Mouse (Mus musculus) urinary bladder, postnatal 14 days (tissue): Measurements from ENCODE around the gene AY074887.

Experiments used
- DNase-seq: peaks from one replicate; pipeline ENCODE4 v3.0.0; 2021; ENCODE audit warnings: low spot score

The AY074887 gene

DNA sequence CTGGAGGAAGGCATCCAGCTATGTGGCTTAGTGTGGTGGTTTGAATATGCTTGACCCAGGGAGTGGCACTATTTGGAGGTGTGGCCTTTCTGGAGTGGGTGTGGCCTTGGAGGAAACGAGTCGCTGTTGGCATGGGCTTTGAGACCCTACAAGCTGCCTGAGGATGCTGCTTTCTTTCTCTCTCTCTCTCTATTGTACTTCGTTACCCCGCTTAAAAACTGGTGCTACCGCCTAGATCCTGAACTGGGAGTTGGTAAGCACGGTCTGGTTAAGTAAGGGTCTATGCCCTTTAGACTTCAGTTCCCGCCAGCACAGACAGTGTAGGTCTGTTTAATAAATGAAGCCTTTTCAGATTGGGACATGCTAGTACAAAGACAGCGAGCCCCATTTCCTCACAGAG lies 34.4 kb downstream of the AY074887 start:
- DNase-seq: no peak

DNA sequence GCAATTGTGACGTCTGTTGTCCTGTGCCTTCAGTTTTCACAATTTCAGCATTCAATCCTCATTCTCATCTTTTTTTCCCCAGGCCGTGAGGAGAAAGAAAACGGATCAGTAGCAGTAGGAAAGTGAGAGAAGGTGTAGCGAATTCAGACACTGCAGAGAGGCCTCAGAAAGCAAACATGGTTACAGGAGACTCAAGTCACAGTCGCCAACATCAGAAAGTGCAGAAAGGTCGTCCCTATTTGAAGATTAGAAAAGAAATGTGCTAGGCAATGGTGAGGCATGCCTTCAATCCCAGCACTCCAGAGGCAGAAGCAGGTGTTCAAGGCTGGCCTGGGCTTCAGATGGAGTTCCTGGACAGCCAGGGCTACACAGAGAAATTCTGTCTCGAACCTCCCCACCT lies 35.2 kb downstream of the AY074887 start:
- DNase-seq: no peak

DNA sequence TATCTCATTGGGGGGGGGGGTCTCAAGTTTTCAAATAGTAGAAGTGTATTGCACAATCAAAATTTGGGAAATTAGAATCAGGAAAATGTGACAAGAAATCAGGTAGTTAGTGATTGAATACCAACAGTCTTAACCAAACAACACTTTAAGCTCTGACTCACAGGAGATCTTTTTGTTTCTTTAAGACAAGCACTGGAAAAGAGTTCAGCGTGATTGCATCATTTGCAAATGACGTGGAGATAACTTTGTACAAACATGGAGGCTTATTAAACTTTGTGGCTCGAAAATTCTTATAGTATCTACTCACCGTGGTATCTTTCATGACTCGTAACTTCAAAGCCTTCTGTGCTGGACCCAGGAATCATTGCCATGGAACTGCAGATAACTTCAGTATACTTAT lies 41.4 kb downstream of the AY074887 start:
- no peak for DNase-seq
